Mouse (Mus musculus) intestine, postnatal 0 days (tissue): ENCODE measurements around the gene Dip2c. TPM values are rescaled to one million over a fixed set of nuclear protein-coding genes. Genes with fewer than 3 reads are reported as not detected.
A peak's percentile ranks its signal among the peaks of the same experiment; 100 is the strongest.

ENCODE experiments used
- ATAC-seq: fragments of 200-750 bp; cut with Nextera tagmentation; 2 replicates; pipeline ENCODE4 v1.8.0; 2017; ENCODE audit warnings: mild to moderate bottlenecking, moderate TSS enrichment, moderate library complexity
- H3K27ac ChIP-seq: fragments of 300-500 bp; sonication (generic); 2 replicates; pipeline ENCODE4 v1.5.1; 2014; ENCODE audit warnings: mild to moderate bottlenecking, low read depth, low read length, moderate library complexity
- H3K27me3 ChIP-seq: fragments of 300-500 bp; sonication (generic); replicated peaks from 2 replicates; pipeline ENCODE4 v1.6.1; 2014; ENCODE audit warnings: low read length, mixed read lengths; ENCODE audit not compliant: control insufficient read depth, insufficient read depth
- H3K36me3 ChIP-seq: fragments of 300-500 bp; sonication (generic); 2 replicates; pipeline ENCODE4 v1.6.1; 2014; ENCODE audit warnings: mild to moderate bottlenecking, moderate library complexity; ENCODE audit not compliant: control insufficient read depth, insufficient read depth
- H3K4me1 ChIP-seq: fragments of 300-500 bp; sonication (generic); replicated peaks from 2 replicates; pipeline ENCODE4 v1.6.1; 2014; ENCODE audit warnings: antibody characterized with exemption, low read length, mixed read lengths; ENCODE audit not compliant: control insufficient read depth, insufficient read depth
- H3K4me2 ChIP-seq: fragments of 300-500 bp; sonication (generic); replicated peaks from 2 replicates; pipeline ENCODE4 v1.6.1; 2014; ENCODE audit warnings: low read depth, mild to moderate bottlenecking, moderate library complexity
- H3K4me3 ChIP-seq: fragments of 300-500 bp; sonication (generic); 2 replicates; pipeline ENCODE4 v1.5.1; 2014; ENCODE audit warnings: low read depth, low read length
- H3K9ac ChIP-seq: fragments of 300-500 bp; sonication (generic); 2 replicates; pipeline ENCODE4 v1.6.1; 2014; ENCODE audit warnings: mild to moderate bottlenecking, low read depth, low read length
- H3K9me3 ChIP-seq: fragments of 300-500 bp; sonication (generic); 2 replicates; pipeline ENCODE4 v1.6.1; 2016; ENCODE audit warnings: mixed run types; ENCODE audit not compliant: control insufficient read depth
- CTCF ChIP-seq: sonication (generic); IDR thresholded peaks from 2 replicates; pipeline ENCODE4 v1.5.1; 2016; ENCODE audit warnings: low read depth, mild to moderate bottlenecking, control low read depth, antibody characterized with exemption, moderate library complexity
- whole genome bisulfite sequencing: fragments of 180-500 bp; shearing (Covaris S2); extraction: QIAGEN DNeasy Blood & Tissue Kit; methylation state at CpG from one replicate; pipeline ENCODE4 v1.1.7; 2014; 5-methylcytosine and 5-hydroxymethylcytosine counted together
- polyA plus RNA-seq: library from polyadenylated mRNA; unstranded; fragments of >200 nt; fragmentation: Nextera tagmentation; extraction: Ambion mirVana; gene quantifications from 2 replicates; pipeline ENCODE4 v1.2.1, GENCODE M21; 2015

Dip2c gene
- polyA plus RNA-seq, 1 experiment from 2014 or later = 2.7 TPM

GRCm38 (mm10) chr13:9457420-9458308, 181.3 kb downstream of the Dip2c start:
- no peak for ATAC-seq
- Histone ChIP-seq H3K9ac (no peak overlapping the region), H3K4me3 (no peak overlapping the region), H3K4me1 (no peaks in the 10 kb centered on the region), H3K36me3 (no peaks in the 10 kb centered on the region), H3K27ac (no peak overlapping the region), H3K27me3 (no peaks in the 10 kb centered on the region), H3K4me2 (no peak overlapping the region), H3K9me3 (no peaks in the 10 kb centered on the region)
- TF ChIP-seq CTCF = no peak
- WGBS = 90% methylated on average over 8 of the region's 8 CpGs

DNA sequence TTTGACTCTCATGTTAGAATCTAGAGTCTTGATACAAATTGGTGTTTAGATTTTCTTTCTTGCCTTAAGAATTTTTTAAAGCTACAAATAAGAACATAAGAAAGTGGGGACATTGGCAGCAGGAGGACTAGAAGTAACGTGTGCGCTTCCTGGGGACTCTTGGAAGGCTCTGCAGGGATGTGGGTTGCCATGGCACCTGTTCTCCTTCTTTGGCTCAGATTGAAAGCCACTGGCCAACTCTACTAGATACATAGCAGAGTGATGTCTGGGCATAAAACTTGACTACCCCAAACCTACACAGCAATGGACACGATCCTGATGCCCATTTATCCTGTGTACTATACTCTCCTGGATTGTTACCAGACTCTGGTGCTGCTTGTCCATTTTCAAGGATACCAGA, 188.1 kb downstream of the Dip2c start:
- WGBS = 96% methylated on average over 3 of the region's 3 CpGs
- H3K36me3 ChIP-seq = no peaks in the 10 kb centered on the region
- TF ChIP-seq CTCF = no peak
- H3K9me3 ChIP-seq = no peaks in the 10 kb centered on the region
- H3K4me2 ChIP-seq = no peak overlapping the region
- no peaks in the 10 kb centered on the region for H3K27me3 ChIP-seq
- no peaks in the 10 kb centered on the region for H3K4me1 ChIP-seq
- no peak overlapping the region for H3K9ac ChIP-seq
- ATAC-seq = no peak
- H3K4me3 ChIP-seq = no peak overlapping the region
- H3K27ac ChIP-seq = no peak overlapping the region

DNA sequence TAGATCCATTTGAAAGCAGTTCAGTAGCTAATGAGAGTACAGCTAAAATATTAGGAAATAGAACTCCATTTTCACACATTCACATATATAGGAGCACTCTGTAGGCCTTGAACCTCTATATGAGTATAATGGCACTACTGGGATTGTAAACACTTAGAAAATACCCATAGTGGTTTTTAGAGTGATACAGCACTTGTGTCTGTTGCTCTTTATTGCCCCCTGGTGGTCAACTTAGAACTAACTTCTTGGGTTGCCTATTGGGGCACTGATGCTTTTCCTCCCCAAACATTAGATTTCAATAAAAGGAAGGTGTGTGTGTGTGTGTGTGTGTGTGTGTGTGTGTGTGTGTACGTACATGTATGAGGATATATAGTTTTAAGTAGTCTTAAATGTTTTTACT, 190.9 kb downstream of the Dip2c start:
- 40% methylated on average over 1 of the region's 1 CpGs for WGBS
- no peaks in the 10 kb centered on the region for H3K36me3 ChIP-seq
- no peaks in the 10 kb centered on the region for H3K27me3 ChIP-seq
- H3K4me2 ChIP-seq = no peak overlapping the region
- no peak for ATAC-seq
- TF ChIP-seq CTCF = peak; percentile 84
- no peak overlapping the region for H3K4me3 ChIP-seq
- no peaks in the 10 kb centered on the region for H3K4me1 ChIP-seq
- H3K9me3 ChIP-seq = no peaks in the 10 kb centered on the region
- H3K9ac ChIP-seq = no peak overlapping the region
- H3K27ac ChIP-seq = no peak overlapping the region

DNA sequence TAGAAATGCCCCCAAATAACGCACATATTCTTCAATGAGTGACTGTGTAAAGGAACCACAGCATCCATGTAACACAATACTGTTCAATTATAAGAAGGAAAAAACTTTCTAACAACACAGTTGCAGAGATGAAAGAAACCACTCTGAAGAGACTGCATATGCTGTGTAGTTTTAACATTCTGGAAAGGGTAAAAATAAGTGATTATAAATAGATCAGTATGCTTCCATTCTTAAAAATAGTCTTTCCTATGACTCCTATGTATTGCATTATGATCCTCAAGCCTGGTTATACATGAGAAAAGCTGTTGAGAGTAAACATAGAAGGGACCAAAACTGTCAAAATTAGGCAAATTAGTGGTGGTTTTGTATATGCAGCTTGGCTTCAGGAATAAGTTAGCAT, 197.1 kb downstream of the Dip2c start:
- WGBS = 87% methylated on average over 1 of the region's 1 CpGs
- Histone ChIP-seq H3K27me3 (no peaks in the 10 kb centered on the region), H3K27ac (no peak overlapping the region), H3K36me3 (no peaks in the 10 kb centered on the region), H3K4me1 (no peaks in the 10 kb centered on the region), H3K4me2 (no peak overlapping the region), H3K4me3 (no peak overlapping the region), H3K9ac (no peak overlapping the region), H3K9me3 (no peaks in the 10 kb centered on the region)
- no peak for ATAC-seq
- TF ChIP-seq CTCF = no peak

GRCm38 (mm10) chr13:9481722-9482121, 205.4 kb downstream of the Dip2c start:
- peak; percentile 51; the same call in 1 of the 2 replicates for ATAC-seq
- no peaks in the 10 kb centered on the region for H3K9me3 ChIP-seq

GRCm38 (mm10) chr13:9489696-9490095, 213.4 kb downstream of the Dip2c start:
- no peak for TF ChIP-seq CTCF
- Histone ChIP-seq H3K27me3 (no peaks in the 10 kb centered on the region), H3K9ac (no peak overlapping the region), H3K4me2 (no peak overlapping the region), H3K4me3 (no peak overlapping the region), H3K27ac (no peak overlapping the region), H3K4me1 (no peaks in the 10 kb centered on the region), H3K36me3 (no peaks in the 10 kb centered on the region), H3K9me3 (no peaks in the 10 kb centered on the region)
- peak; percentile 67; the same call in 1 of the 2 replicates for ATAC-seq
- WGBS = 41% methylated on average over 3 of the region's 3 CpGs

More at GRCm38 (mm10) chr13:9481722-9482121, 205.4 kb downstream of the Dip2c start:
- Histone ChIP-seq H3K36me3 (no peaks in the 10 kb centered on the region), H3K4me2 (no peak overlapping the region; the same call in 1 of the 2 replicates), H3K27ac (0 out of 2 replicates have a peak overlapping the region, but pooled peaks have one; percentile 9), H3K9ac (no peak overlapping the region), H3K27me3 (no peaks in the 10 kb centered on the region), H3K4me1 (no peaks in the 10 kb centered on the region; the same call in 1 of the 2 replicates), H3K4me3 (no peak overlapping the region)
- no peak for TF ChIP-seq CTCF
- WGBS = 24% methylated on average over 1 of the region's 1 CpGs
